Mouse (Mus musculus) adipocyte (in vitro differentiated cells): Measurements from ENCODE around the gene Hibadh.

Source experiments
- DNase-seq: peaks from one replicate; pipeline ENCODE4 v3.0.0-alpha.2; 2016; ENCODE audit warnings: low spot score

Hibadh gene

DNA sequence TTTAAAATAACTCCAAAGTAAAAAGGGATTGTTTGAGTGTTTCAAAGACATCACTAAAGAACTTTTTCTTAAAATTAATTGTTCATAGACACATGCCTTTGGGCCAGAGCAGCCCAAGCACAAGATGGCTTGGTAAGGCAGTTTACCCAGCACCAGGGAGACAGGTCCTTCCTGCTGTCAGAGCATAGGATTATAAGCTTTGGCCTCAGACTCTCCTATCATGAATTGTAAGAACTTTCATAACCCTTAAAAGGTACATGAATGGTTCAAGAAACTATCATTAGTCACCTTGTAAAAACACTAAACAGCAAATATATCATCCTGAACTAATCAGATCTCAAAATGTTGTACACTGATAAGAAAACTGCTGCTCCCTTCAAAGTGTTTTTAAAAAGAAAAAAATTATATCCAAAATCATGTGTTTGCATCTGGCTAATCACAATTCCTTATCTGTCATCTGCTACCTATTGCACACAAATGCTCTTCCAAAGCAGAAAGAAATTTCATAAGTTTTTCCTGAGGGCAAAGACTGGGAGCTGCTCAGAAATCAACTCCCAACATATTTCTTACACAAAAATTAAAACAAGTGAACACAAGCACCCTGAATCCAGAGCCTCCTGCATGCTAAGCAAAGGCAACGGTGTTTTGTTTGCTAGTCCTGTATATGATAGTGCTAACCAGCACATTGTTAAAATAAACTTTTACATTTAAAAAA, 1.6 kb downstream of the Hibadh start:
- DNase-seq = no peak

DNA sequence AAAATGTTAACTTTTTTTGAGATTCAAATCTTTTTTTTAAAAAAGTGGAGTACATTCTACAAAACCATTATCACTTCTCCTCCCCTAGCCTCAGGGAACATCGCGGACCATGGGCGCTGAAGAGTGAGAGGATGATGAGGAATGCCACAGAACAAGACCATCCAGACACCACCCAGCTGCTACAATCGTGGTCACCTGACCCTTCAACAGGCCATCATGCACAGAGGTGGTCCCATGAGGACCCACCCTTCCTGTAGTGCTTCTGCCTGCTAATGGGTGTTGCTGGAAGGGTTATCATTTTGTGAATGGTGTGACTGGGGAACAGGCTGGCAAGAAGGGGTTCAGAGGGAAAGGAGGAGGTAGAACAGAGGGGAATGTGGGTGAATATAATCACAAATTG, 2.9 kb downstream of the Hibadh start:
- DNase-seq = no peak

DNA sequence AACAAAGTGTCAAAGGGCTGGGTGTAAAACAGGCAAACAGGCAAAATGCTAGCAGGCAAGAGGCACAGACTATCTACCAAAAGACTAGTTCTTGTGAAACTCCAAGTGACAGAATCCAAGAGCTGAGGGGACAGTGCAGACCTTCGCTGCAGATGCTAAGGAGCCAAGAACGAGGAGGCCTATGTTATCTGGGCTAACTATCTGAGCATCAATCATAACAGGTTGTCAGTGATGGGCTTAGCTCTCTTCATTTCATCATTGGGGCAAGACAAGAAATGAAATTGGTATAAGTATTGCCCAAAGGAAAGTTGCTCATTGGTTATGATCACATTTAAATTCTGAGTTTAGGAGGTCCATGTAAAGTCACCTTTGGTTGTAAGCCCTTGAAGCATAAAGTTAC, 4.8 kb downstream of the Hibadh start:
- DNase-seq = no peak

DNA sequence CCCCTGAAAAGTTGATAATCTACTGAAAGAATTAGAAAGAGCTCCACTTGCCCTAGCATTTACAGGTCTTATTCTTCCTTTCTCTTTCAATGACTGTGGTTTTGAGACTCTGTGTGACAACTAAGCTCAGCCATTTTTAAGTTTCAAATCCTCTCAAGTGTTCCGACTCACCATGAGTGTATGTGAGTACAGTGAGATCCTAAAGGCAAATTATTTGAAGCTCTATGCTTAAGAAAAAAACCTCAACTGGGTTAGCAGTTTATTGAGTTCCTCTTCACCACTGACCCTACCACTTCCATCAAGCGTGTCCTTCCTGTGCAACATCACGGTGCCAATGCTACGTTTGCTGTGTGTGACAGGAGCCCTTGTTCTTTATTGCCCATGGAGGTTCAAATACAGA, 9.6 kb downstream of the Hibadh start:
- no peak for DNase-seq

DNA sequence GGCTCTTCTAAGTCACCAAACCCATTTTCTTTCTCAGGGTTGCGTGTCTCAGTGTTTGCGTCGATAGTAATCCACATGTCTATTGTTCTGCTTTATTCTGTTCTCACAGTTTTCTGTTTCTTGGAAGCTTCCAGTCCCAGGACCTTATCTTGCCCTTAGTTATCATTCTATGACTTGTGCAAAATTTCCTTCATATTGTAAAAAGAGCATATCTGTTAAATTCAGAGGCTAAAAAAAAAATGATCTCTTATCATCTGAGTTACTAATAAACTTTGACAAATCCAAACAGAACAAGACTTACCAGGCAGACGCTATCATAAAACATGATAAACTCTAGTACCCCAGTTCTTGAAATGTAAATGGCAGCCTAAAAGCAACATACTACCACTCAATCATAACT, 11.0 kb downstream of the Hibadh start:
- DNase-seq = no peak

DNA sequence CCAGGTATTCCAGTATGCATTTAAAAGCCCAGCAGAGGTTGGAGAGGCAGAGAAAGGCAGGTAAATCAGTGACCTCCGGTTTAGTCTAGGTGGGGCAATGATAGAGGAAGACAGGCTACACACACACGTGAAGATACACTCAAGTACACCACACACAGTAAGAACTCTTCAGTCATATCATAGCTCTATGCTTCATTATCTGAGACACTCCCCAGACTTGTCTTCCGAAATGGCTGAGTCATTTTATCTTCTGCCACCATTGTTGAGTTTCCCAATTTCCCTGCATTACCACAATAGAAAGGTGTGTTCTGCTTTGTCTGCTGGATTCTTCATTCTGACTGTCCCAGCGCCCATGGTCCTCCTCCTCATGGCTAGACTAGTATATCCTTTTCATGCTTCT, 13.5 kb downstream of the Hibadh start:
- no peak for DNase-seq

DNA sequence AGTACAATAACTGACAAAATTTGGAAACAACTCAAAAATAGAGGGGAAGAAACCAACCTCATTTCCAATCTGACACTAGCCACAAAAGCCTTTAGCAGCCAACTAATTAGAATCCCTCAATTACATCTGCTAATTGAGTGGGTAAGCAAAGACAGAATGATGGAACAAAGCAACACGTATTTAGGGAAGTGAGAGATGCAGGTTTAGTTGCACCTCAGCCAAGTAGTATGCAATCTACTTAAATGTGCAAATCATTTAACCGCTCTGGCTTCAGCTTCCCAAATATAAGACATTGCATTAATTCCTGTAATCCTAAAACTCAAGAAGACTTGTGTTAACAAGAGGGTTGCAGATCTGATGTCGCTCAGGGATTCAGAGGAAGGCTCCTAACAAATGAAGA, 16.4 kb downstream of the Hibadh start:
- DNase-seq = no peak

DNA sequence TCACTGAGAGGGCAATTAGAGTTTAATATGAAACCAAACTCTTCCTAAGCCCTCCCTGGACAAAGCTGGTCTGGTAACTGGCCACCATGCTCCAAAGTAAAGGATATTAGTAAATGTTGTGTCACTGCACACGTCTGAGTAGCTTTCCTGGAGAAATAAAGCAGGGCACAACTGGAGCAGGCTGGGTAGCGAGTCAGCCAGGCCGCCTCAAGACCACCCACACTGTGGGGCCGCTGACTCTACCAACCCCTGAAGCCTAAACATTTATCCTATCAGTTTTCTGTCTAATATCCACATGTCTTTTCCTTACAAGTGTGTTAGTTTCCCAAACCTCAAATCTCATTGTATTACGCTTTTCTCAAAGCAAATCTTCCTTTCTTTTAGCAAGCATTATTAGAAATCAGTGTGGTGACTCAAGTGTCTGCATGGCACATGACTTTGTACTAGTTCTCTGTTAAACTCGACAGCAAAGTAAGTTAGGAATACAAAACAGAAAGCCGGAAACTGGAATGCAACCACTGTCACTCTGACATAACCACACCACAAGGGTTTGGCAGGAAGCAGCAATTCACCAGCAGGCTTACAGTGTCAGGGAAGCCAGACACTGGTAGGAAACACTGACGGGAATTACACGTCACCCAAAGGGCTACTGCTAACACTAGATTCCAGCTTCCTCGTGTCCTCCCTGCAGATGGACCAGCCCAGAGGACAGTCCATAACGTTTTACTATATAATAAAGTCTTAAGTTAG, 18.3 kb downstream of the Hibadh start:
- DNase-seq = peak; percentile 71

DNA sequence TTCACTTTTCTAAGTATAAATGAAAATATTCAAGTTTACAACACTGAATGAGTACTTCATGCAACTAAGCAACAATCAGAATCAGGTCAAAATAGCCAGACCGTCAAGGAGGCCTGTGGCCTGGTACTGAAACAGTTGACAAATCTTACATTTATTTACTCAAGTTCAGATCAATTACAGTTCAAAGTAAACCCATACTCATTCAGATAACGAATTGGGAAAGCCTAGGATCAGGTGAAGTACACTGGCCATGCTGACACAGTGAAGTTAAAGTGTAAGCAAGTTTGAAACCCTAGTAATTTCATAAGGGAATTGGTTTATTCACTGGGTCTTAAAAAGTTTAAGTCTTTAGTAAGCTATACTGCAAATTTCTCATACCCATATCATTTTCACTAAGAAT, 20.1 kb downstream of the Hibadh start:
- no peak for DNase-seq

DNA sequence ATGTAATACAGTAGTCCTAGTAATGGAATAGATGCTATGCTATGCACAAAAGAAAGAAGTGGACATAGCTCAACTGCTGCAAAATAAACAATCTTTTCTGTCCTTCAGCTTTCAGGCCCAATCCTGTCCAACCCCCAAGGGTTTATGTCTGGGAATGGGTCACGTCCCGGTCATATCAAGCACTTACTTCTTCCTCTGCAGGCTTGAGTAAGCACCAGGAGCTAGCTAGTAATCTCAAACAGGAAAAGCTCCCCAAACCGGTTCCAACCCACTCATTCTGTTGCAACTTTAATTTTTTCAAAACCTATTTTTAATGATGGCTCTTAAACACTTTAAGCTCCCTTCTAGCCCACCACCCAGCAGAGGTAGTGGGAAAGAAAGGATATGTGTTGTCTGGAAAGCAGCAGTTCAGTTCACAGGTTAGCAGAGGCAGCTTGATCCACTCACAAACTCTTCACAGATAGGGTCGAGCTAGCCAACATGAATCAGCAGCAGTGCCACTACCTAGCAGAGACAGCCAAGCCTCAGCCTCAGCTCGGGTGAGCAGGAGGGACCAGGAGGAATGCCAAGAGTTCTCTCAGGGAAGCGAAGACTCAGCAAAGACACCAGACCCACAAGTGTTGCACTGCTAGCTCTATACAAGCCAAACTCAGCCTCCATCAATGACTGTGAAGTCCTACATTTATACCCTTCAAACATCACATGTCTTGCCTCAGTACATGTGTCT, 30.4 kb downstream of the Hibadh start:
- peak; percentile 45 for DNase-seq

DNA sequence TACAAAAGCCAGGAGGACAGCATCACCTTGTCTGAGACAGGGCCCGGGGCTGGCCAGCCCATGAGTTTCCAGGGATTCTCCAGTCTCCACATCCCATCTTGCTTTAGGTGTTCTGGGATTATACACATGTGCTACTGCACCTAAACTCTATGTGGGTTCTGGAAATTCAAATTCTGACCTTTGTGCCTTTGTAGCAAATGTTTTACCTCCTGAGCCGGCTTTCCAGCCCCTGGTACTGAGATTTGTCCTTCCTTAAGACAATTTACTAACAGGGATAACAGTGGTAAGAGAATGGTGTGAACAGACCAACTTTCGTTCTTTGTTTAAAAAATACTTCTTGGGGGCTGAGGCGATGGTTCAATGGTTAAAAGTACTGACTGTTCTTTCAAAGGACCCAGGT, 32.1 kb downstream of the Hibadh start:
- DNase-seq = no peak

DNA sequence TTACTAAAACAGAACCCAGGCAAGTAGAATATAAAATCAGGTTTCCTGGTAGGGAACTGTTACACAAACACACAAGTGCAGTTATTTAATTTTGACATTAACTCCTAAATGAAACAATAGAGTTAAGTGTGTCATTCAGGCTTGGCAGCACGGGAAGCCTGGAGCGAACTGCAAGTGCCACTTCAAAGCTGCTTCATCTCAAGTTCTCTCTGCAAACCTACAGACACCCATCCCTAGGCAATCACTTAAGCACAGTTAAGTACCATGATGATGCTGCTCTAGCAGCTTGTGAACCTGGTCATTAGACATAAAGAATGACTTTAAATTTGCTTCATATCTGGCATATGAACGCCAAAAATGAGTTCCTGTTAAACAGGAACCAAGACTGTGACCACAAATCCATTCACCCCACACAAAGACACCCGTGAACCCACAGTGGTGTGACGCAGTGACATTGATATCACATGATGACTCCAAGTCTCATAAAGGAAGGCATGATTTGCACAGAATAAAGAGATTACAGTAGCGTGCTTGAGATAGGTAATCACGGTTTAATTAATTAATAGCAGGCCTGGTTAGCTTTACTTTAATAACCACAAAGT, 33.3 kb downstream of the Hibadh start:
- no peak for DNase-seq

DNA sequence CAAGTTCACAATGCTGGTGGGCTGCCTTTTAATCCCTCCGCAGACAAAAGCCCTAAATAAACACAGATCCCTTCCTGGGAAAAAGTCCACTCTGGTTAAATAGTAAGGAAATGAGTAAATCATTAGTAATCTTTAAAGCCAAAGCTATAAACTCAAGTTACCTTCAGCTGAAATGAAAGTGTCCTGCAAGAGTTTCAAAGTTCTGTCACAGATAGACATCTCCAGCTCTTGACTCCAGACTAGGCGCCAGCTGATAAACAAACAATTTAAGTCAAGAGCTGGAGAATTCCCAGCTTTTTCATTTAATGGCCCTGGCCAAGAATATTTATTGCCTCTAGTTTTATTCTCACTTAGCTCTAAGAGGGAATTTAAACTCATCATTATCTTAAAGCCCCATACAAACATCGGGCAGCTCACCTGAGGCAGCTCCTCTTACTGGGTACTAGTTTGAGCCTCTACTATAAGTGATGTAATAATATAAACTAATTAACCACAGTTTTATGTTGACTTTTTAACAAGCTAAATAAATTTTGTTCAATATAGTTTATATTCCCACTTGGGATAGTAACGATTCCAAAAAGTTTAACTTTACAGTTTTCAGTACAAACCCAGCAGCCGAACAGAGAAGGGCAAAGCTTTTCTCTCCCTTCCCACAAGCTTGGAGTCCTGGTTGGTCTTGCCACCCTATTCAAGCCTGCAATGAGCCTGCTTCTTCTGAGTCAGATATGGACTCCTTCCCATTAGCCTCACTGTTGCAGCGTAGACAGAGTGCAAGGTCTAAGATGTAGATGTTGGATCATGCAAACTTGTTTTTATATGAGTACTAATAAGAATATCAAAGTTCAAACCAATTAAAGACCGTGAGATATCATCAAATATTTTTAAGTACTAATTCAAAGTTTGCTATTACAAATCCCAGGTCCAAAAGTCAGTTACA, 38.2 kb downstream of the Hibadh start:
- no peak for DNase-seq

DNA sequence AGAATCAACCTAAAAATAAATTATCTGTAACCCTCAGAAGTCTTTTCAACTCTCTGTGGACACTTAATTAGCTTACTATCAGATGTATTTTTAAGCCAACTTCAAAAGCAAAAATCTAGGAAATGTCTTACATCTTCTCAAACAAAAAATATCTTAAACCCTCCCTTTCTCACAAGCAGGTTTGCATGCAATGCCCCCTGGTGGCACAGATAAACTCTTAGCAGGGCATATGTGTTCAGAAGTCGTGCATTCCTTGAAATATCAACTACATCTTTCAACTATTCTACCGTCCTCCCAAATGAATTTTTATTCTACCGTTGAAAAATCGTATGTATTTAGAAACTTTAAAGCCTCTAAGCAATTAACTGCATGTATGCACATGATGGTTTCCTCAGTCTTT, 39.1 kb downstream of the Hibadh start:
- DNase-seq = peak; percentile 76

DNA sequence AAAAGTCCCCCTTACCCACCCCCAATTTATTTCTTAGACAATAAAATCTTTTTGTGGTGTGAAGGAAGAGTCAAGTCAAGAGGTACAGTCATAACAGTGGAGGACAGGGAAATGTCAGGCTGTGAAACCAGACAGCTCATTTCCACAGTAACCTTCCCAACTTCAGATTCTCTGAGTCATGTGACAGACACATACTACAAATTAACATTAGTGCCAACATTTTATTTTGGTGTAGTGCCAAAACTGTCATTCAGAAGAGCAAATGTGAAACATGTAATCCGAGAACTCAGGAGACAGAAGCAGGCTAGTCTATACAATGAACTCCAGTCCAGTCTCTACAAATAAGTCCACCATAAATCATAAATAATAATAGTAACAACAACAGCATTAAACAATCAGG, 45.4 kb downstream of the Hibadh start:
- peak; percentile 56 for DNase-seq

DNA sequence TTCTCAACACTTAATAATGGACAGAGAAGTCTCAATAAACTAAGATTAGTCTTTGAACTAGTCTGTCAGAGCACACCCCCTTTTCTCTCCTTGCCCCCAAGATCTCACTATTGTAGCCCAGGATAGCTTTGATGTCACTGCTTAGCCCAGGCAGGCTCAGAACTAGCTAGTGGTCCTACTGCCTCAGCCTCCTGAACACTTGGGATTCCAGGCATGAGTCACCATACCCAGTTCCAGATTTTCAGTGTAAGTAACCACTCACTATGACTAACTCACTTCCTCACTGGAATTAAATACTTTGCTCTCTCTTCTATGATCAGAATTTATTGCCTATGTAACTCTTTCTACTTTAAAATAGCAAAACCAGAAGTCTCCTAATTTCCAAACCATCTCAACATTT, 53.6 kb downstream of the Hibadh start:
- no peak for DNase-seq

DNA sequence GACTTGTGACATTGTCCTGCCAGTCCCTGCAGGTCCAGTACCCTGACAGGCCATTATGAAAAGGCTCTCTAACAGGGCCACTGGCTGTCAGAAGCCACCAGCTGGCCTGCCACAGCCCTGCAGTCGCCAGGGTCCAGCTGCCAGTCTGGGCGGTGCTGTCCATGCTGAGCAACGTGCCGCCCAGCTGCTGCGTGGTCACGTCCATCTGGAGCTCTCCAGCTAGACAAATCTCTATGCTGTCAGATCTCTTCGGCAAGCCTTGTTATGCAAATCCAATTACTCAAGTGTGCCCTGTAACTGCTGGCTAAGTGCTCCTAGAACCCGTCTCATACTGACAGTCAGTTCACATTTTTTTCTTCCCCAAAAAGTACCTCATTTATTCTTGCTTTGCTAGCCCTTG, 55.8 kb downstream of the Hibadh start:
- peak; percentile 29 for DNase-seq

DNA sequence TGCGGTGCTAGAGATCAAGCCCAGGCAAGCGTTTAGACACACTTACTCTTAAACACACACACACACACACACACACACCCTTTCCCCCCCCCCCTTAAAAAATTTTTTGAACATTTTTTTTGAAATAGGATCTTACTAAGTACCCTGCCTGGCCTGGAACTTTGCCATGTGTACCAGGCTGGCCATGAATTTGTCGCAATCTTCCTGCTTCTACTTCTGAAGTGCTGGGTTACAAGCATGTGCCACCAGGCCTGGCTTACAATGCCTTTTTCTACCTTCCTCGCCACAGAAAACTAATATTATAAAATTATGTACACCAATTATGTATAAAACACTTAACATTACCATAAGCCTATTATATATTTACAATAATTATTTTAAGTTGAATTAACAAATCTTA, 59.1 kb downstream of the Hibadh start:
- peak; percentile 35 for DNase-seq

DNA sequence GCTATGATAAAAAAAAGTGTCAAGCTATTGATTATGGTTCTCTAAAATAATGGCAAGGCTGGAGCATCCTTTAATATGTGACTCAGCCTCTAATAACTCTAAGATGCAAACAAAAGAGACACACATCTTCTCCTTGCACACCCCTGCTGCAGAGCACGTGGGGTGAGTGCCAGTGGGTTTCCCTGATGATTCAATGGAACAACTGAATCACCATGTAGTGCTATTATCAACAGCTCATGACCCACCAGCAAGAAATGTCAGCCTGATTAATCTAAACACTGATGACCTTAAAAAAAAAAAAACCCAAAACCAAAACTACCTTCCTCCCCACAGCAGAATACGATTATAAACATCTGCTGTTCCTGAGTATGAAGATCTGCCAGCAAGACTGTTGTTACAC, 61.9 kb downstream of the Hibadh start:
- no peak for DNase-seq

DNA sequence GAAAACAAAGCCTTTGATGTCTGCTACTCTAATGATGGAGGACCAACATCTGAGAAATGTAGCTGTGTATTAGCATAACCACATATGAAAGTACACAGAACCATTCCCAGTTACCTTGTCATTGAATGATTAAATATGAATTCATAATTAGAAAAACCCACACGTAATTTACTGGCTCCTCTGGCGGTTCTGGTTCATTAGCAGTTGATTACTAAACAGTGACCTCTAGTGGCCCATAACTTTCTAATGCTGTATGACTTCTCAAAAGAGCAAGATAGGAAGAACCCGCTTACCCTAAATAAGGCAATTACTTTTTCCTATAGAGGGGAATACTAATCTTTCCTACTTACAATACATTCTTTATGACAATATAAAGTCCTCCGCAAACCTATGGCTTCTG, 62.9 kb downstream of the Hibadh start:
- DNase-seq = peak; percentile 63

DNA sequence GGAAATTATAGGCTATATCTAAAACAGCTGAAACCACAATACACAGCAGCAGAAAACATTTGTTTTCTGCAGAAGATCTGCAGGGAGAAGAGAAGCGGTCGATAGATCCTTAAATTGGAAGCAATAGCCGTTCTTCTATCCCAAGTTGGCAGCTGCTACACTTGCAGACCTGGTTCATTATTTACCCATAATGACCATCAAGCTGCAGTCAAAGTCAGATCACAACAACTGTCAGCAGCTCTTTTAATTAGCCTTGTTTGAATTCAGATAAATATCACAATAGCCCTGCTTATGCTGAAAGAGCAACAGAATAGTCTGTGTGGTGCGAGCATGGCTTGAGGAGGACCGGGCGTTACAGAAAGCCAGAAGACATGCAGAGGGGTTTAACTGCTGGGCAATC, 71.5 kb downstream of the Hibadh start:
- DNase-seq = no peak
